Comparison of ENCODE assay signal across 8 mouse cellular contexts in the genomic region with DNA sequence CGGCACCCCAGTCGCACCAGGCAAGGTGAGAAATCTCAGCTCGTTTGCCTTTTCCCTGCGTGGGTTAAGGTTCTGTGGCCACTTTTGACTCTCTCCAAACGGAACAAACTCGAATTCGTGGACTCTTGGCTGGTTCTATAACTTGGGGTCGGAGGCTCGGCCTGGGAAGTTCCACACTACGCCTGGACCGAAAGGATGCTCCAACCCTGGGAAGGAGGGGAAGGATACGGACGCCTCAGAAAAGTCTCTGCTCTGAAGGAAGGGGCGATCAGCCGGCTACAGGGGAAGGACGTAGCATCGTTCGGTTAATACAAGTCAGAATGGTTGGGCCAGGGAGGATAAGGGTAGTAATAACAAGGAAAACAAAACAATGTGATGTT. TPM values are rescaled to one million over a fixed set of nuclear protein-coding genes. Genes with fewer than 3 reads are reported as not detected.
A peak's percentile ranks its signal among the peaks of the same experiment; 100 is the strongest.
DNase-seq lines count a peak whose midpoint lies in the region; ATAC-seq and TF ChIP-seq lines count a peak whose summit lies in the region.

No protein-coding gene starts in this region.

- no peaks in the 10 kb centered on the region for H3K27me3 ChIP-seq in kidney, adult 2 months (replicated peaks; ENCODE audit: control insufficient read depth, insufficient read depth, low read length)
- H3K27me3 ChIP-seq in hindbrain, embryonic 13.5 days = no peaks in the 10 kb centered on the region
- no peaks in the 10 kb centered on the region for H3K27me3 ChIP-seq in midbrain, embryonic 12.5 days

- H3K4me1 ChIP-seq in kidney, adult 2 months (ENCODE audit: control insufficient read depth, insufficient read depth, low read length) = no peaks in the 10 kb centered on the region; the same call in 1 of the 2 replicates
- H3K4me1 ChIP-seq in bone marrow macrophage, adult 2 months (ENCODE audit: control insufficient read depth, insufficient read depth, low read length) = peaks cover 3% of the 10 kb centered on the region
- peaks cover 17% of the 10 kb centered on the region for H3K4me1 ChIP-seq in hindbrain, embryonic 13.5 days (replicated peaks)
- peaks cover 12% of the 10 kb centered on the region; the same call in 1 of the 2 replicates for H3K4me1 ChIP-seq in midbrain, embryonic 12.5 days

- no peak for TF ChIP-seq POLR2A in kidney, adult 2 months (IDR thresholded peaks at IDR 0.05; ENCODE audit: low read depth, low read length)
- no peak for TF ChIP-seq POLR2A in bone marrow macrophage, adult 2 months (IDR thresholded peaks at IDR 0.05; ENCODE audit: borderline replicate concordance, low read depth, low read length)

- H3K36me3 ChIP-seq in kidney, adult 2 months (ENCODE audit: control insufficient read depth, insufficient read depth, low read length) = no peaks in the 10 kb centered on the region
- no peaks in the 10 kb centered on the region for H3K36me3 ChIP-seq in hindbrain, embryonic 13.5 days
- H3K36me3 ChIP-seq in midbrain, embryonic 12.5 days = peaks cover 2% of the 10 kb centered on the region; the same call in 1 of the 2 replicates

- ATAC-seq in hindbrain, embryonic 13.5 days (ENCODE audit: low FRiP score) = peak; percentile 87
- ATAC-seq in midbrain, embryonic 12.5 days (ENCODE audit: low FRiP score, low read depth) = peak; percentile 78

- no peak for TF ChIP-seq CTCF in kidney, adult 2 months (conservative IDR thresholded peaks at IDR 0.05; ENCODE audit: insufficient read depth, insufficient read length, low read depth, low read length)
- no peak for TF ChIP-seq CTCF in bone marrow macrophage, adult 2 months (IDR thresholded peaks at IDR 0.05; ENCODE audit: low read depth, low read length)

- H3K9me3 ChIP-seq in hindbrain, embryonic 13.5 days = no peaks in the 10 kb centered on the region
- no peaks in the 10 kb centered on the region for H3K9me3 ChIP-seq in midbrain, embryonic 12.5 days

- peak overlapping the region; percentile 93 for H3K4me3 ChIP-seq in kidney, adult 2 months (ENCODE audit: insufficient read depth, low read depth, low read length)
- peak overlapping the region; percentile 77 for H3K4me3 ChIP-seq in bone marrow macrophage, adult 2 months (ENCODE audit: insufficient read depth, low read length)
- H3K4me3 ChIP-seq in hindbrain, embryonic 13.5 days = peak overlapping the region; percentile 70
- peak overlapping the region; percentile 65 for H3K4me3 ChIP-seq in midbrain, embryonic 12.5 days

- DNase-seq in kidney, adult 2 months = no peak
- no peak for DNase-seq in kidney, postnatal 36 days
- DNase-seq in layer of hippocampus, postnatal 25 days (ENCODE audit: extremely low spot score in 1 of 2, low spot score in 1 of 2) = no peak
- no peak for DNase-seq in right cerebral cortex, postnatal 25 days
- DNase-seq in layer of hippocampus, postnatal 10 days (ENCODE audit: low spot score in 2 of 2) = no peak

- H3K27ac ChIP-seq in kidney, adult 2 months (ENCODE audit: insufficient read depth, low read depth, low read length) = peak overlapping the region; percentile 49; the same call in 1 of the 2 replicates
- no peak overlapping the region for H3K27ac ChIP-seq in bone marrow macrophage, adult 2 months (ENCODE audit: insufficient read depth, low read depth, low read length)
- H3K27ac ChIP-seq in hindbrain, embryonic 13.5 days = peak overlapping the region; percentile 83
- H3K27ac ChIP-seq in midbrain, embryonic 12.5 days (replicated peaks) = peak overlapping the region; percentile 82

- H3K4me2 ChIP-seq in hindbrain, embryonic 13.5 days = peak overlapping the region; percentile 70
- H3K4me2 ChIP-seq in midbrain, embryonic 12.5 days (replicated peaks) = peak overlapping the region; percentile 67

- peak overlapping the region; percentile 79 for H3K9ac ChIP-seq in hindbrain, embryonic 13.5 days
- peak overlapping the region; percentile 76 for H3K9ac ChIP-seq in midbrain, embryonic 12.5 days (replicated peaks)

- under 1% methylated on average over 18 of the region's 18 CpGs for WGBS in kidney, adult 2 months
- WGBS in hindbrain, embryonic 13.5 days = under 1% methylated on average over 18 of the region's 18 CpGs
- under 1% methylated on average over 18 of the region's 18 CpGs for WGBS in midbrain, embryonic 12.5 days

RNA-seq across cellular contexts. Expression of gene Ift74, which starts 0.3 kb away (rescaled TPM):
- polyA plus RNA-seq in kidney, adult 2 months (2012; rRNA removed) = 1.6 and 2.0 TPM in 2 replicates
- polyA plus RNA-seq in bone marrow macrophage, adult 2 months (2012; ENCODE audit: insufficient read depth, insufficient read length, missing spikeins) = 10.7 and 11.0 TPM in 2 replicates
- 34.0 and 36.2 TPM in 2 replicates for polyA plus RNA-seq in hindbrain, embryonic 13.5 days (2015; fragmentation: Nextera tagmentation; extraction: Ambion mirVana)
- polyA plus RNA-seq in midbrain, embryonic 12.5 days (2016; fragmentation: Nextera tagmentation; extraction: Ambion mirVana) = 57.4 and 66.5 TPM in 2 replicates
- 10 to 100 TPM; 26.7 to 27.4 TPM for total RNA-seq in layer of hippocampus, postnatal 25 days (2021)
- total RNA-seq in layer of hippocampus, postnatal 10 days (2021) = 10 to 100 TPM; 24.6 to 28.9 TPM

RNA-seq across cellular contexts. Expression of gene Plaa, which starts 11.6 kb away (rescaled TPM):
- polyA plus RNA-seq in kidney, adult 2 months (2012; rRNA removed) = 26.5 and 41.9 TPM in 2 replicates
- polyA plus RNA-seq in bone marrow macrophage, adult 2 months (2012; ENCODE audit: insufficient read depth, insufficient read length, missing spikeins) = 44.9 and 47.6 TPM in 2 replicates
- 81.0 and 82.7 TPM in 2 replicates for polyA plus RNA-seq in hindbrain, embryonic 13.5 days (2015; fragmentation: Nextera tagmentation; extraction: Ambion mirVana)
- 95.1 and 101 TPM in 2 replicates for polyA plus RNA-seq in midbrain, embryonic 12.5 days (2016; fragmentation: Nextera tagmentation; extraction: Ambion mirVana)
- 10 to 100 TPM; 44.6 to 47.8 TPM for total RNA-seq in layer of hippocampus, postnatal 25 days (2021)
- 10 to 100 TPM; 71.9 to 72.4 TPM for total RNA-seq in layer of hippocampus, postnatal 10 days (2021)

RNA-seq across cellular contexts. Expression of gene Lrrc19, which starts 35.3 kb away (rescaled TPM):
- 37.0 and 47.2 TPM in 2 replicates for polyA plus RNA-seq in kidney, adult 2 months (2012; rRNA removed)
- polyA plus RNA-seq in bone marrow macrophage, adult 2 months (2012; ENCODE audit: insufficient read depth, insufficient read length, missing spikeins) = not detected in 2 replicates
- 0.38 TPM in 2 replicates for polyA plus RNA-seq in hindbrain, embryonic 13.5 days (2015; fragmentation: Nextera tagmentation; extraction: Ambion mirVana)
- polyA plus RNA-seq in midbrain, embryonic 12.5 days (2016; fragmentation: Nextera tagmentation; extraction: Ambion mirVana) = 0.89 and 1.1 TPM in 2 replicates
- not detected for total RNA-seq in layer of hippocampus, postnatal 25 days (2021)
- not detected for total RNA-seq in layer of hippocampus, postnatal 10 days (2021)

RNA-seq across cellular contexts. Expression of gene Caap1, which starts 58.0 kb away (rescaled TPM):
- polyA plus RNA-seq in kidney, adult 2 months (2012; rRNA removed) = 2.4 and 2.9 TPM in 2 replicates
- 8.9 and 11.9 TPM in 2 replicates for polyA plus RNA-seq in bone marrow macrophage, adult 2 months (2012; ENCODE audit: insufficient read depth, insufficient read length, missing spikeins)
- 22.1 and 24.8 TPM in 2 replicates for polyA plus RNA-seq in hindbrain, embryonic 13.5 days (2015; fragmentation: Nextera tagmentation; extraction: Ambion mirVana)
- 37.7 and 39.2 TPM in 2 replicates for polyA plus RNA-seq in midbrain, embryonic 12.5 days (2016; fragmentation: Nextera tagmentation; extraction: Ambion mirVana)
- total RNA-seq in layer of hippocampus, postnatal 25 days (2021) = 10 to 100 TPM; 10.8 to 11.5 TPM
- 10 to 100 TPM in 1 of 2 experiments, 1 to 10 TPM in 1; 9.7 to 11.1 TPM for total RNA-seq in layer of hippocampus, postnatal 10 days (2021)

RNA-seq across cellular contexts. Expression of gene Gm10306, which starts 58.3 kb away (rescaled TPM):
- polyA plus RNA-seq in kidney, adult 2 months (2012; rRNA removed) = not detected in 2 replicates
- polyA plus RNA-seq in bone marrow macrophage, adult 2 months (2012; ENCODE audit: insufficient read depth, insufficient read length, missing spikeins) = not detected in 2 replicates
- polyA plus RNA-seq in hindbrain, embryonic 13.5 days (2015; fragmentation: Nextera tagmentation; extraction: Ambion mirVana) = 0.96 TPM in 1 of 2 replicates, not detected in the other
- 0.88 TPM in 1 of 2 replicates, not detected in the other for polyA plus RNA-seq in midbrain, embryonic 12.5 days (2016; fragmentation: Nextera tagmentation; extraction: Ambion mirVana)
- total RNA-seq in layer of hippocampus, postnatal 25 days (2021) = not detected
- total RNA-seq in layer of hippocampus, postnatal 10 days (2021) = not detected

Comparison
In these comparisons a context has a peak if more than half of its experiments do, and no peak if none do; other contexts are left out.
1. RNA of gene Lrrc19, which starts 35.3 kb away (polyA plus RNA-seq): 37.0 to 47.2 TPM in kidney, adult 2 months; 0.89 to 1.1 TPM in midbrain, embryonic 12.5 days, 0.38 TPM in hindbrain, embryonic 13.5 days and not detected in bone marrow macrophage, adult 2 months; every median in the first group is over 10 times any median in the second.
2. Peak in every context shown above with its lines, with median percentiles within 50 percentile points of each other: H3K4me3 ChIP-seq.